Comparison of ENCODE assay signal across 15 mouse cellular contexts in the genomic region with DNA sequence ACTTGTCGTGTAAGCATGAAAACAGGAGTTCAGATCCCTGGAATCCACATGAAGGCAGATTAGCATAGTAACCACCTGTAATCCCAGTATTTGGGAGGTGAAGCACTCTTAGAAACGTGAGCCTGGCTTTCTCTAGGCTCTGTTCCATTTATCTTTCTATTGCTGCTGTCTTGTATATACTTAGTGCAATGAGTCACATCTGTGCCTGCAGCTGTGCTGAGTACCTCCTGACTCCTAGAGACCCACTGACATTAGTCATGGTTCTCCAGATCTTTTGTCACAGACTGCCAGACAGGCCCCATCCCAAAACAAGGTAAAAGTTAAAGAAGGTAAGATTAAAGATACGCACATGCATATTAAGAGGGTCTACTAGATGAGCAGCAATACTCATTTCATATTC.
"Had no signal": no experiment of that assay in that cellular context is flagged by ENCODE, and none has a peak within 500 bp of the region (broad histone marks: within the 10 kb centered on the region; RNA-seq: fewer than 3 reads in every experiment).

No protein-coding gene starts in this region.

- H3K4me2 ChIP-seq: liver, embryonic 13.5 days; midbrain, embryonic 12.5 days; neural tube, embryonic 13.5 days had no signal

- H3K9me3 ChIP-seq: liver, embryonic 13.5 days; midbrain, embryonic 12.5 days; neural tube, embryonic 13.5 days had no signal

- H3K9ac ChIP-seq: liver, embryonic 13.5 days; midbrain, embryonic 12.5 days; neural tube, embryonic 13.5 days had no signal

- H3K4me1 ChIP-seq: midbrain, embryonic 12.5 days; neural tube, embryonic 13.5 days had no signal

- H3K27ac ChIP-seq: kidney, postnatal 0 days; layer of hippocampus, adult 2 months; liver, embryonic 13.5 days; midbrain, embryonic 12.5 days; neural tube, embryonic 13.5 days had no signal

- H3K4me3 ChIP-seq: layer of hippocampus, adult 2 months; liver, embryonic 13.5 days; midbrain, embryonic 12.5 days; myocyte; neural tube, embryonic 13.5 days had no signal

- H3K27me3 ChIP-seq: liver, embryonic 13.5 days; midbrain, embryonic 12.5 days; neural tube, embryonic 13.5 days had no signal

- DNase-seq: kidney, adult 2 months; kidney, postnatal 25 days; layer of hippocampus, adult 9-11 months; liver, embryonic 13.5 days; lung, adult 2 months; lung, postnatal 14 days; lung, postnatal 4 days; thymus, adult 18-20 months; thymus, postnatal 36 days had no signal

- ATAC-seq: midbrain, embryonic 16.5 days had no signal
